Mouse (Mus musculus): ENCODE results near the gene Arntl.

Gene Arntl

DNA sequence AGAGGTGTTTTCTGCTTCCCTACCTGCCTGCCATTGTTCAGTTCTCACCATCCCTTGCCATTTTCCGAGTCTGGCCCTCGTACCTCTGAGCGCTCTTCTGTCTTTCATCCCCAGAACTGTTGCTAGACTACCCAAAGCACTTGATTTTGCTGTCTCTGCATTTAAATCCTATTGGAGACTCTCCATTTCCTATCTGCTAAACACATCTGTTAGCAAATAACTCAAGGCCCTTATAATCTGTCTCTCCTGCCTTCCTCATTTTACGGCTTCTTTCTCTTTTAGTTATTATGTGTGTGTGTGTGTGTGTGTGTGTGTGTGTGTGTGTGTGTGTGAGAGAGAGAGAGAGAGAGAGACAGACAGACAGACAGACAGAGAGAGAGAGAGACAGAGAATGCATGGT, 90.5 kb downstream of the Arntl start:
- no peak for DNase-seq

DNA sequence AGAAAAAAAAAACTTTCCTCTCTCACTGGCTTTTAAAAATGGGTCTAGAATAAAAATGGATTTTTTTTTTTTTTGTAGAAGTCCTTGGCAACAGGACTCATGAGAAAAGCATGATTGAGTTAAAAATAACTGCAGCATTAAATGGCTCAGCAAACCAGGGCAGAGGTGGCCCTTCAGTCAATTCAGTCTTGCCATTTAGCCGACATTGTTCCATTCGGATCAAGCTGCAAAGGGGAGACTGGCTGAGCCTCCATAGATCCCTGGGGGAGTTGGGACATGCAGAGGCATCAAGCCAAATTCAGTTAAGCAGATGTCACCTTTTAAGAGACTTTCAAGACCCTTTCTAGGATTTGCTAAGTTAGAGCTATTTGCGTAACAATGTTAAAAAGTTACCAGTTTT, 102.9 kb downstream of the Arntl start:
- no peak for DNase-seq

DNA sequence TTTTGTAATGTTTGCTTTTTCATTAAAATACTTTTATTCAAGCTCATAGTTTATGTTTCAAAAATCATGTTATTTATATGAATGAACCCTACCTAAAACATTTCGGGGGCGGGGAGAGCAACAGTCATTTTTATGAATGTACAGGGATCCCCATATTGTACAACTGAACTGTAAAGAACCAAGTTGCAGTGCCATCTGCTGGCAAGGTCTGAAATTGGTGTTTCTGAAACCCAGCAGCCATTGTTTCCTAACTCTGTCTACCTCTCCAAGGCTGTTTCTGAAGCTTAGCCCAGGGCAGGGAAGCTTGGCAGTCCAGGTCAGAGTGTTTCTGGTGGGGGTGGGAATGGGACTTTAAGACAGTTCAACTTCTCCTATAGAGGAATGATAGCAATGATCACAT, 104.5 kb downstream of the Arntl start:
- DNase-seq: peak; percentile 69

DNA sequence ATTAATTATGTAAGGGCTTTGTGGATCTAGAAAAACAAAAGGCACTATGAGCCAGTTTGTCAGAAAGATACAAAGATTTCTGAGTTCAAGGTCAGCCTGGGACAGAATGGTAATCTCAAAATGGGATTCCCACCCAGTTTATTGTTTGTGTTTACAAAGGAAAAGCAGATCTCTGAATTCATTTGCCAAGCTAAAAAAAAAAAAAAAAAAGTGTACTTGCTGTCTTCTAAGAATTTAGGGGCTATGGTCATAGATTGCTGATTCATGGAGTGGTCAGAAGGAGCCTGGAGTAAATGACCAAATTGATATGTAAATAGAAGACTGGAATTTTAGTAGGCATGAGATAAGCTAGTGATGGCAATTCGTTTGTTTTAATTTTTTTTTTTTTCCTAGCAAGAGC, 112.9 kb downstream of the Arntl start:
- no peak for DNase-seq

DNA sequence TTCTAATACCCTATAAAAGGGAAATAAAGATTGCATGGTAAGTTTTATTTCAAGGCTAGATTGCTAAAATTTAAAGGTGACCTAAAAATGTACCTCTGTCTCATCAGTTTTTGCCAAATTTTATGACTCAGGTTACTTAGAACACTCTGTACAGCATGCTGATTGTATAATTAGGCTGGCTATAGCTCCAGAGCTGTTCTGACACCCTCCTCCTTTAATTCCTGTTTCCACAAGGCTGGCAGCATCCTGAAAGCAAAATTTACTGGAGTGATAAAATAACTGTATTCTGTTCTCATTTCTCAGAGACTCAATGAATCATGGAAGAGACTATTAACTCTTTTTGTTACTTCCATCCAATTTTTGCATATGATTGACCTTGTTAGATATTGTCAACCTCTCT, 126.8 kb downstream of the Arntl start:
- peak; percentile 56 for DNase-seq

DNA sequence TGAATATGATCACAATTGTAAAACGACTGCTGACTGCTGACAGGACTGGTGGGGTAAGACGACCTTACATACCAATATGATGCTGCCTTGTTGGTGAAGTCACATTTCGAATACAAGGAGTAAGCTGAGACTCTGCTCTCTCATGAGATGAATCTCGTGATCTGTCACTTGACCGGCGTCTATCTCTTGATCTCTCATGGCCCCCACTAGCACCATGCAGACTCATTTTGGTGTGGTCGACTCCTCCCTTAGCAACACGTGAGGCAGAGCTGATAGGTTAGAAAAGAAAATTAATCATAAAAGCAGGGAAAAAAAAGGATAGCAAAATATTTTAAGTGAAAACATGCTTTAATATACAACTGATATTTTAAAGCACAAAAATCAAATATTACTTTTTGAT, 128.0 kb downstream of the Arntl start:
- DNase-seq: no peak

DNA sequence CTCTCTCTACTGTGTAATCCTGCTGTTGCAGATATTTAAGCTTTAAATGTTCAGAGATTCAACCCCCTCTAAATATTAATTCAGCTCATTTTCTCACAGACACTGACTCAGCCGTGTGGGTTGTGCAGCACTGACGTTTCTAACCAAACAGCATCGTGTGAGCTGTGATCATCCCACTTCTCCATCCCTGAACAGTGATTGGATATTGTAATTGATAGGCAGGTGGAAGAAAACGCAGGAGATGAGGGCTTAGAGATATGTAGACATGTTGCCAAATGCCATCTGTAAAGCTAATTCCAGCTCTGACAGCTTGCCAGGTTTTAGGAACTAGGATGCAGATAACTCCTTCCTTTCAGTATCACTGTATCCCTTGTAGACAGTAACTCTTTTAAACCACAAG, 140.0 kb downstream of the Arntl start:
- DNase-seq: peak; percentile 90

DNA sequence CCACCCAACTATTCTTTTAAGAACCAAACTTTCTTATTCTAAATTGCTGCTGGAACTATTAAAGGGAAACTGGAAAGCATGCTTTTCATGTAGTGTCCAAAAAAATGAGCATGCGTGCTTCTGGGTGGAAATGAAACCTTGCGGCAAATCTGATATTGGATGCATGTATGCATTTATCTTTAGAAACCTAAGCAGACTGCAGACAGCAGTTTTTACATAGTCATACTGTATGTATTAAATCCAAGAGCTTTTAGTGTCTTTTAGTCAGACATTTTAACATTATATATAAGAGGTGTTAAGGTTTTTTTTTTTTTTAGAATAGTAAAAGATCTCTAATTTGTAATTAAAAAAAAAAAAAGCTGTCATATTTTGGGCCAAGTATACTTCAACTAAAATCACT, 140.4 kb downstream of the Arntl start:
- no peak for DNase-seq

DNA sequence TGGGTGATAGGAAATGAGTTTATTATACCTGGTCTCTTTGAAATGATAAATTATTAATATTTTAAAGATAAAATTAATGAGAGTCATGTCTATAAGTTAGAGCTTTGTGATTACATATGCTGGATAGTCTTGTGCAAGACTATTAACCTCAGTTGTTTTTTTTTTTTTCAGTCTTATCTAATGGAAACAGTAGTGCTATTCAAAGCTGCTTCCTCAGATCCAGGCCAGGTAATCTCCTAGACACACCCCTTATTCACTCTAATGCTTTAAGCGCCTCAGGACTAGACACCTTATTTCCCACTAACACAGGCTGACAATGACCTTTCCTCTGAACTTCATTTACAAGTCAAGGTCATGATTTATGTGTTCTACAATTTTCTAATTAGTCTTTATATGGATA, 141.8 kb downstream of the Arntl start:
- DNase-seq: no peak

Measured in right cerebral cortex, adult 18-20 months (tissue).